Mouse (Mus musculus) olfactory bulb, adult 2 months (tissue): Measurements from ENCODE around the gene Ostc.

Experiments
- CTCF ChIP-seq: fragments of 200-500 bp; IDR thresholded peaks from 2 replicates; pipeline ENCODE4 v1.5.1; 2012; ENCODE audit warnings: low read depth, mild to moderate bottlenecking, low read length, moderate library complexity; ENCODE audit not compliant: insufficient read depth
- POLR2A ChIP-seq: fragments of 200-500 bp; IDR thresholded peaks from 2 replicates; pipeline ENCODE4 v1.6.1; 2012; ENCODE audit warnings: mild to moderate bottlenecking, low read depth, low read length, moderate library complexity; ENCODE audit not compliant: insufficient read depth

- TF ChIP-seq CTCF (no peak), POLR2A (no peak)
Observed at GRCm38 (mm10) chr3:130690834-130691595, 18.2 kb downstream of the Ostc start.
